8 mouse cellular contexts compared by ENCODE assay signal in the genomic region with DNA sequence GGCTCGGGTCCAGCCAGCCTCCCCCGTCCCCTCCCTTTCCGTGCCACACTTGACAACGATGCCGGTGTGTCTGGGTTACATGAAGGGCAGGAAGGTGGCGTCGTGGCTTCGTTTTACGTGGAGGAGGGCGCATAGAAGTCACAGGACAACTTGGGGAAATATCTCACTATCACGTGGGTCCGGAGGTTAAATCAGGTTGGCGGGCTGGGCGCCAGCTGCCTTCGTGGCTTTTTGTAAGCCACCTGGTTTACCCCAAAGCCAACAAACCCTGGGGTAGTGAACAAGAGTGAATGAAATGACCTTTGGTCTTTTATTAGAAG. TPM values are rescaled to one million over a fixed set of nuclear protein-coding genes. Genes with fewer than 3 reads are reported as not detected.
A peak's percentile ranks its signal among the peaks of the same experiment; 100 is the strongest.
DNase-seq lines count a peak whose midpoint lies in the region; ATAC-seq and TF ChIP-seq lines count a peak whose summit lies in the region.

No protein-coding gene starts in this region.

- no peak for ATAC-seq in forebrain, embryonic 11.5 days (replicated peaks; ENCODE audit: low FRiP score)
- ATAC-seq in midbrain, embryonic 14.5 days (ENCODE audit: low FRiP score, low TSS enrichment), result no peak

- peak overlapping the region; percentile 1; the same call in 1 of the 2 replicates for H3K27ac ChIP-seq in left cerebral cortex, adult 2 months
- H3K27ac ChIP-seq in forebrain, embryonic 11.5 days (ENCODE audit: low read depth, low read length), result peak overlapping the region; percentile 46; the same call in 1 of the 2 replicates
- H3K27ac ChIP-seq in limb, embryonic 10.5 days, result peak overlapping the region; percentile 86
- H3K27ac ChIP-seq in midbrain, embryonic 14.5 days (replicated peaks; ENCODE audit: low read depth, low read length), result peak overlapping the region; percentile 52; the same call in 1 of the 2 replicates

- H3K9me3 ChIP-seq in forebrain, embryonic 11.5 days (ENCODE audit: control insufficient read depth, low read length), result no peaks in the 10 kb centered on the region
- H3K9me3 ChIP-seq in limb, embryonic 10.5 days (replicated peaks), result no peaks in the 10 kb centered on the region
- H3K9me3 ChIP-seq in midbrain, embryonic 14.5 days (ENCODE audit: control insufficient read depth, low read length), result no peaks in the 10 kb centered on the region

- H3K27me3 ChIP-seq in forebrain, embryonic 11.5 days (ENCODE audit: control insufficient read depth, insufficient read depth, low read length), result no peaks in the 10 kb centered on the region
- H3K27me3 ChIP-seq in limb, embryonic 10.5 days (ENCODE audit: low read depth, poor library complexity, severe bottlenecking), result no peaks in the 10 kb centered on the region
- H3K27me3 ChIP-seq in midbrain, embryonic 14.5 days (ENCODE audit: control insufficient read depth, insufficient read depth, low read length), result no peaks in the 10 kb centered on the region

- no peak for DNase-seq in left cerebral cortex, adult 2 months (ENCODE audit: extremely low spot score in 1 of 2, low spot score in 2 of 2)
- DNase-seq in left cerebral cortex, postnatal 36 days (ENCODE audit: low spot score in 2 of 2), result no peak
- DNase-seq in adrenal gland, postnatal 25 days, result peak; percentile 59
- no peak for DNase-seq in forebrain, embryonic 11.5 days (ENCODE audit: low spot score)
- DNase-seq in heart, postnatal 4 days, result peak; percentile 80
- DNase-seq in limb, embryonic 10.5 days (ENCODE audit: low spot score), result peak; percentile 36
- DNase-seq in midbrain, embryonic 14.5 days, result peak; percentile 30
- DNase-seq in thymus, postnatal 0 days (ENCODE audit: low spot score), result peak; percentile 69

- no peaks in the 10 kb centered on the region for H3K36me3 ChIP-seq in forebrain, embryonic 11.5 days (ENCODE audit: control insufficient read depth, insufficient read depth, low read length)
- H3K36me3 ChIP-seq in limb, embryonic 10.5 days, result peaks cover 40% of the 10 kb centered on the region
- no peaks in the 10 kb centered on the region for H3K36me3 ChIP-seq in midbrain, embryonic 14.5 days (ENCODE audit: control insufficient read depth, insufficient read depth, low read length)

- intact Hi-C loops in left cerebral cortex, adult 2 months (cut with DNase I), result loop anchor here (5.0 kb wide), 1 partner anchor 79 kb away; no protein-coding TSS in a partner anchor
- intact Hi-C loops in left cerebral cortex, postnatal 36 days (cut with DNase I), result loop anchor here (10.0 kb wide), 1 partner anchor 173 kb away; no protein-coding TSS in a partner anchor

- H3K4me3 ChIP-seq in left cerebral cortex, adult 2 months, result peak overlapping the region; percentile 76
- H3K4me3 ChIP-seq in forebrain, embryonic 11.5 days (ENCODE audit: low read depth, low read length), result peak overlapping the region; percentile 76
- peak overlapping the region; percentile 90 for H3K4me3 ChIP-seq in limb, embryonic 10.5 days
- peak overlapping the region; percentile 74 for H3K4me3 ChIP-seq in midbrain, embryonic 14.5 days (replicated peaks; ENCODE audit: low read depth, low read length)

- no peak for TF ChIP-seq CTCF in left cerebral cortex, adult 2 months (IDR thresholded peaks at IDR 0.05)

- peak overlapping the region; percentile 94 for H3K4me2 ChIP-seq in forebrain, embryonic 11.5 days (ENCODE audit: low read depth, low read length, severe bottlenecking)
- H3K4me2 ChIP-seq in midbrain, embryonic 14.5 days (ENCODE audit: low read length), result peak overlapping the region; percentile 90

- peaks cover 4% of the 10 kb centered on the region; the same call in 1 of the 2 replicates for H3K4me1 ChIP-seq in forebrain, embryonic 11.5 days (replicated peaks; ENCODE audit: control insufficient read depth, insufficient read depth, low read length)
- H3K4me1 ChIP-seq in limb, embryonic 10.5 days, result peaks cover 39% of the 10 kb centered on the region
- H3K4me1 ChIP-seq in midbrain, embryonic 14.5 days (ENCODE audit: control insufficient read depth, insufficient read depth, low read length), result no peaks in the 10 kb centered on the region

- WGBS in forebrain, embryonic 11.5 days, result under 1% methylated on average over 15 of the region's 15 CpGs
- 1% methylated on average over 15 of the region's 15 CpGs for WGBS in limb, embryonic 10.5 days
- WGBS in midbrain, embryonic 14.5 days, result under 1% methylated on average over 15 of the region's 15 CpGs

- peak overlapping the region; percentile 64 for H3K9ac ChIP-seq in forebrain, embryonic 11.5 days (ENCODE audit: low read length)
- H3K9ac ChIP-seq in midbrain, embryonic 14.5 days (replicated peaks; ENCODE audit: low read length), result peak overlapping the region; percentile 51; the same call in 1 of the 2 replicates

RNA-seq across cellular contexts. Expression of gene Ung, which starts 1.3 kb away (rescaled TPM):
- 1 to 10 TPM; 2.6 to 3.1 TPM for total RNA-seq in left cerebral cortex, adult 2 months (2021)
- 1 to 10 TPM; 3.3 to 5.3 TPM for total RNA-seq in left cerebral cortex, postnatal 36 days (2021)
- 6.7 and 15.0 TPM in 2 replicates for total RNA-seq in adrenal gland, postnatal 25 days (2021)
- 49.4 and 50.6 TPM in 2 replicates for polyA plus RNA-seq in forebrain, embryonic 11.5 days (2014; fragmentation: Nextera tagmentation; extraction: Ambion mirVana)
- 10 to 100 TPM; 34.0 to 40.7 TPM for total RNA-seq in heart, postnatal 4 days (2021)
- 81.3 and 91.8 TPM in 2 replicates for polyA plus RNA-seq in limb, embryonic 10.5 days (2016; fragmentation: Nextera tagmentation; extraction: Ambion mirVana)
- 5.4 TPM in 2 replicates for polyA plus RNA-seq in midbrain, embryonic 14.5 days (2014; fragmentation: Nextera tagmentation; extraction: Ambion mirVana)
- polyA plus RNA-seq in thymus, postnatal 0 days (2015; fragmentation: Nextera tagmentation; extraction: Ambion mirVana), result 46.4 and 51.4 TPM in 2 replicates

RNA-seq across cellular contexts. Expression of gene Alkbh2, which starts 3.5 kb away (rescaled TPM):
- 1 to 10 TPM; 5.9 to 7.2 TPM for total RNA-seq in left cerebral cortex, adult 2 months (2021)
- total RNA-seq in left cerebral cortex, postnatal 36 days (2021), result 1 to 10 TPM; 6.0 to 7.4 TPM
- total RNA-seq in adrenal gland, postnatal 25 days (2021), result 12.0 and 12.1 TPM in 2 replicates
- 12.6 and 12.9 TPM in 2 replicates for polyA plus RNA-seq in forebrain, embryonic 11.5 days (2014; fragmentation: Nextera tagmentation; extraction: Ambion mirVana)
- 1 to 10 TPM; 4.8 to 6.4 TPM for total RNA-seq in heart, postnatal 4 days (2021)
- 12.9 and 16.1 TPM in 2 replicates for polyA plus RNA-seq in limb, embryonic 10.5 days (2016; fragmentation: Nextera tagmentation; extraction: Ambion mirVana)
- 5.2 and 5.3 TPM in 2 replicates for polyA plus RNA-seq in midbrain, embryonic 14.5 days (2014; fragmentation: Nextera tagmentation; extraction: Ambion mirVana)
- 8.2 and 10.1 TPM in 2 replicates for polyA plus RNA-seq in thymus, postnatal 0 days (2015; fragmentation: Nextera tagmentation; extraction: Ambion mirVana)

RNA-seq across cellular contexts. Expression of gene Acacb, which starts 14.9 kb away (rescaled TPM):
- total RNA-seq in left cerebral cortex, adult 2 months (2021), result 1 to 10 TPM; 4.4 to 5.3 TPM
- 1 to 10 TPM; 3.9 to 6.9 TPM for total RNA-seq in left cerebral cortex, postnatal 36 days (2021)
- total RNA-seq in adrenal gland, postnatal 25 days (2021), result 99.4 and 114 TPM in 2 replicates
- polyA plus RNA-seq in forebrain, embryonic 11.5 days (2014; fragmentation: Nextera tagmentation; extraction: Ambion mirVana), result 1.3 and 1.9 TPM in 2 replicates
- 100 to 1,000 TPM; 101 to 102 TPM for total RNA-seq in heart, postnatal 4 days (2021)
- 4.8 and 5.8 TPM in 2 replicates for polyA plus RNA-seq in limb, embryonic 10.5 days (2016; fragmentation: Nextera tagmentation; extraction: Ambion mirVana)
- polyA plus RNA-seq in midbrain, embryonic 14.5 days (2014; fragmentation: Nextera tagmentation; extraction: Ambion mirVana), result 3.6 and 5.6 TPM in 2 replicates
- 0.80 and 1.1 TPM in 2 replicates for polyA plus RNA-seq in thymus, postnatal 0 days (2015; fragmentation: Nextera tagmentation; extraction: Ambion mirVana)

RNA-seq across cellular contexts. Expression of gene Svop, which starts 40.1 kb away (rescaled TPM):
- 100 to 1,000 TPM; 172 to 190 TPM for total RNA-seq in left cerebral cortex, adult 2 months (2021)
- 100 to 1,000 TPM; 179 to 201 TPM for total RNA-seq in left cerebral cortex, postnatal 36 days (2021)
- 2.6 and 3.1 TPM in 2 replicates for total RNA-seq in adrenal gland, postnatal 25 days (2021)
- polyA plus RNA-seq in forebrain, embryonic 11.5 days (2014; fragmentation: Nextera tagmentation; extraction: Ambion mirVana), result 17.6 and 19.4 TPM in 2 replicates
- total RNA-seq in heart, postnatal 4 days (2021), result under 1 TPM in 1 of 2 experiments, not detected in 1; 0.20 TPM
- 0.08 TPM in 1 of 2 replicates, not detected in the other for polyA plus RNA-seq in limb, embryonic 10.5 days (2016; fragmentation: Nextera tagmentation; extraction: Ambion mirVana)
- 88.8 and 105 TPM in 2 replicates for polyA plus RNA-seq in midbrain, embryonic 14.5 days (2014; fragmentation: Nextera tagmentation; extraction: Ambion mirVana)
- not detected in 2 replicates for polyA plus RNA-seq in thymus, postnatal 0 days (2015; fragmentation: Nextera tagmentation; extraction: Ambion mirVana)

Comparison
In these comparisons a context has a peak if more than half of its experiments do, and no peak if none do; other contexts are left out.
1. DNase-seq: peak in adrenal gland, postnatal 25 days (single experiment), heart, postnatal 4 days (single experiment), limb, embryonic 10.5 days (single experiment), midbrain, embryonic 14.5 days (single experiment) and thymus, postnatal 0 days (single experiment); none in left cerebral cortex, adult 2 months (0 of 2), left cerebral cortex, postnatal 36 days (0 of 2) and forebrain, embryonic 11.5 days (single experiment).
2. H3K27ac ChIP-seq: peak in every context shown above with its lines; median percentile 86 in limb, embryonic 10.5 days; 52 in midbrain, embryonic 14.5 days; 46 in forebrain, embryonic 11.5 days; 1 in left cerebral cortex, adult 2 months.
3. RNA of gene Acacb, which starts 14.9 kb away (total RNA-seq): 101 to 102 TPM in heart, postnatal 4 days and 99.4 to 114 TPM in adrenal gland, postnatal 25 days; 3.9 to 6.9 TPM in left cerebral cortex, postnatal 36 days and 4.4 to 5.3 TPM in left cerebral cortex, adult 2 months; every median in the first group is over 10 times any median in the second.
4. Peak in every context shown above with its lines, with median percentiles within 50 percentile points of each other: H3K4me3 ChIP-seq.